ENCODE assay signal across 8 mouse cellular contexts in genomic region chr4:156236651-156237447, GRCm38 (mm10). TPM values are rescaled to one million over a fixed set of nuclear protein-coding genes. Genes with fewer than 3 reads are reported as not detected.
DNase-seq lines count a peak whose midpoint lies in the region; ATAC-seq lines count a peak whose summit lies in the region.

No protein-coding gene starts in this region.

- H3K9me3 ChIP-seq in limb, embryonic 11.5 days (ENCODE audit: control insufficient read depth, low read length) = no peaks in the 10 kb centered on the region
- no peaks in the 10 kb centered on the region for H3K9me3 ChIP-seq in neural tube, embryonic 12.5 days

- DNase-seq in cerebellum, adult 11-12 months = peak; percentile 59
- no peak for DNase-seq in cerebellum, postnatal 4 days (ENCODE audit: low spot score in 2 of 2)
- DNase-seq in thymus, postnatal 0 days (ENCODE audit: low spot score) = peak; percentile 28
- no peak for DNase-seq in thymus, adult 18-20 months
- peak; percentile 56 for DNase-seq in limb, embryonic 11.5 days (ENCODE audit: low spot score)
- DNase-seq in adipocyte (ENCODE audit: low spot score) = no peak
- DNase-seq in right cerebral cortex, postnatal 14 days = no peak

- no peak overlapping the region; the same call in 1 of the 2 replicates for H3K27ac ChIP-seq in limb, embryonic 11.5 days (replicated peaks; ENCODE audit: low read depth, low read length)
- no peak overlapping the region for H3K27ac ChIP-seq in neural tube, embryonic 12.5 days

- WGBS in limb, embryonic 11.5 days = 25% methylated on average over 55 of the region's 60 CpGs
- 22% methylated on average over 58 of the region's 60 CpGs for WGBS in neural tube, embryonic 12.5 days

- peak overlapping the region; percentile 75 for H3K9ac ChIP-seq in limb, embryonic 11.5 days (ENCODE audit: low read length)
- no peak overlapping the region for H3K9ac ChIP-seq in neural tube, embryonic 12.5 days

- H3K4me2 ChIP-seq in limb, embryonic 11.5 days (ENCODE audit: low read depth, severe bottlenecking) = peak overlapping the region; percentile 52
- peak overlapping the region; percentile 92 for H3K4me2 ChIP-seq in neural tube, embryonic 12.5 days (replicated peaks)

- no peak for ATAC-seq in limb, embryonic 11.5 days (ENCODE audit: insufficient number of reproducible peaks, low FRiP score, low TSS enrichment, low read depth)
- no peak for ATAC-seq in neural tube, embryonic 12.5 days (ENCODE audit: low FRiP score, low read depth)

- H3K27me3 ChIP-seq in limb, embryonic 11.5 days (ENCODE audit: control insufficient read depth, insufficient read depth, low read length) = no peaks in the 10 kb centered on the region
- no peaks in the 10 kb centered on the region for H3K27me3 ChIP-seq in neural tube, embryonic 12.5 days (replicated peaks)

- H3K36me3 ChIP-seq in limb, embryonic 11.5 days (ENCODE audit: control insufficient read depth, insufficient read depth, low read length) = peaks cover 40% of the 10 kb centered on the region
- H3K36me3 ChIP-seq in neural tube, embryonic 12.5 days = peaks cover 53% of the 10 kb centered on the region

- H3K4me1 ChIP-seq in limb, embryonic 11.5 days (ENCODE audit: control insufficient read depth, insufficient read depth, low read length) = peaks cover 6% of the 10 kb centered on the region
- peaks cover 15% of the 10 kb centered on the region for H3K4me1 ChIP-seq in neural tube, embryonic 12.5 days

- H3K4me3 ChIP-seq in limb, embryonic 11.5 days (ENCODE audit: low read depth, low read length) = peak overlapping the region; percentile 91
- peak overlapping the region; percentile 87 for H3K4me3 ChIP-seq in neural tube, embryonic 12.5 days

RNA-seq across cellular contexts. Expression of gene Noc2l, which starts 1.0 kb away (rescaled TPM):
- 82.9 and 89.1 TPM in 2 replicates for polyA plus RNA-seq in thymus, postnatal 0 days (2015; fragmentation: Nextera tagmentation; extraction: Ambion mirVana)
- 86.4 and 92.0 TPM in 2 replicates for polyA plus RNA-seq in limb, embryonic 11.5 days (2014; fragmentation: Nextera tagmentation; extraction: Ambion mirVana)
- polyA plus RNA-seq in neural tube, embryonic 12.5 days (2016; fragmentation: Nextera tagmentation; extraction: Ambion mirVana) = 74.0 and 74.5 TPM in 2 replicates

RNA-seq across cellular contexts. Expression of gene Plekhn1, which starts 2.2 kb away (rescaled TPM):
- polyA plus RNA-seq in thymus, postnatal 0 days (2015; fragmentation: Nextera tagmentation; extraction: Ambion mirVana) = 15.6 and 16.3 TPM in 2 replicates
- polyA plus RNA-seq in limb, embryonic 11.5 days (2014; fragmentation: Nextera tagmentation; extraction: Ambion mirVana) = 20.1 and 20.2 TPM in 2 replicates
- 27.3 and 29.0 TPM in 2 replicates for polyA plus RNA-seq in neural tube, embryonic 12.5 days (2016; fragmentation: Nextera tagmentation; extraction: Ambion mirVana)

RNA-seq across cellular contexts. Expression of gene Samd11, which starts 18.6 kb away (rescaled TPM):
- 0.32 and 0.59 TPM in 2 replicates for polyA plus RNA-seq in thymus, postnatal 0 days (2015; fragmentation: Nextera tagmentation; extraction: Ambion mirVana)
- polyA plus RNA-seq in limb, embryonic 11.5 days (2014; fragmentation: Nextera tagmentation; extraction: Ambion mirVana) = 0.60 and 0.61 TPM in 2 replicates
- polyA plus RNA-seq in neural tube, embryonic 12.5 days (2016; fragmentation: Nextera tagmentation; extraction: Ambion mirVana) = 2.6 and 2.9 TPM in 2 replicates

RNA-seq across cellular contexts. Expression of gene Perm1, which starts 21.2 kb away (rescaled TPM):
- polyA plus RNA-seq in thymus, postnatal 0 days (2015; fragmentation: Nextera tagmentation; extraction: Ambion mirVana) = 0.96 and 1.0 TPM in 2 replicates
- polyA plus RNA-seq in limb, embryonic 11.5 days (2014; fragmentation: Nextera tagmentation; extraction: Ambion mirVana) = 0.26 and 0.35 TPM in 2 replicates
- polyA plus RNA-seq in neural tube, embryonic 12.5 days (2016; fragmentation: Nextera tagmentation; extraction: Ambion mirVana) = 1.7 and 2.0 TPM in 2 replicates

RNA-seq across cellular contexts. Expression of gene AW011738, which starts 33.7 kb away (rescaled TPM):
- 11.4 and 11.9 TPM in 2 replicates for polyA plus RNA-seq in thymus, postnatal 0 days (2015; fragmentation: Nextera tagmentation; extraction: Ambion mirVana)
- polyA plus RNA-seq in limb, embryonic 11.5 days (2014; fragmentation: Nextera tagmentation; extraction: Ambion mirVana) = 0.28 and 0.70 TPM in 2 replicates
- polyA plus RNA-seq in neural tube, embryonic 12.5 days (2016; fragmentation: Nextera tagmentation; extraction: Ambion mirVana) = 6.8 and 7.0 TPM in 2 replicates

Comparison
In these comparisons a context has a peak if more than half of its experiments do, and no peak if none do; other contexts are left out.
1. DNase-seq: peak in cerebellum, adult 11-12 months (single experiment), thymus, postnatal 0 days (single experiment) and limb, embryonic 11.5 days (single experiment); none in cerebellum, postnatal 4 days (0 of 2), thymus, adult 18-20 months (0 of 2), adipocyte (single experiment) and right cerebral cortex, postnatal 14 days (single experiment).